Mouse (Mus musculus): Measurements from ENCODE around the gene Imp3.
"Not testable (repeated sequence)": the region's sequence is repeated elsewhere in the genome, so short reads cannot be mapped to it uniquely, and the experiment has no call there.

The Imp3 gene

DNA sequence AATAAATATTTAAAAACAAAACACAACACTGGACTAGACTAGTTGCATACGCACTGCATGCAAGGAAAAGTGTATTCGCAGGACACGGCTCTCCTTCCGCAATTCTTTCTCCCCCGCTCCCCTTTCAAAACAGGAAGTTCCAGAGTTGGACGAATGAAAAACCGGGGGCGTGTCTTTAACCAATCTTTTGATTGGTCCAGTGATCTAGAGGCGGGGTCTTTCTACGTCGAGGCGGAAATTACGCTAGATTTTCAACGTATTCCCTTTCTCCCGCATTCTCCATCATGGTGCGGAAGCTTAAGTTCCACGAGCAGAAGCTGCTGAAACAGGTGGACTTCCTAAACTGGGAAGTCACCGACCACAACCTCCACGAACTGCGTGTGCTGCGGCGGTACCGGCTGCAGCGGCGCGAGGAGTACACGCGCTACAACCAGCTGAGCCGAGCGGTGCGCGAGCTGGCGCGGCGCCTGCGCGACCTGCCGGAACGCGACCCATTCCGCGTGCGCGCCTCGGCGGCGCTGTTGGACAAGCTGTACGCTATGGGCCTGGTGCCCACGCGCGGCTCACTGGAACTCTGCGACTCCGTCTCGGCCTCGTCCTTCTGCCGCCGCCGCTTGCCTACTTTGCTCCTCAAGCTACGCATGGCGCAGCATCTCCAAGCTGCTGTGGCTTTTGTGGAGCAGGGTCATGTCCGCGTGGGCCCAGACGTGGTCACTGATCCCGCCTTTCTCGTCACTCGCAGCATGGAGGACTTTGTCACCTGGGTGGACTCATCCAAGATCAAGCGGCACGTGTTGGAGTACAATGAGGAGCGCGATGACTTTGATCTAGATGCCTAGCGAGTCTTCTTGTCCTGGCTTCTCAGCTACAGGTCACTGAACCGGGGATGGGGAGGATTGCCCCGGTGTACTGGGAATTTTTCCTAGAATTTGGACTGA is at the start of gene Imp3:
Gene Imp3, plus strand, starts transcription at position 253 of the 938 bp plus-strand sequence.
- DNase-seq = peak; percentile 98

DNA sequence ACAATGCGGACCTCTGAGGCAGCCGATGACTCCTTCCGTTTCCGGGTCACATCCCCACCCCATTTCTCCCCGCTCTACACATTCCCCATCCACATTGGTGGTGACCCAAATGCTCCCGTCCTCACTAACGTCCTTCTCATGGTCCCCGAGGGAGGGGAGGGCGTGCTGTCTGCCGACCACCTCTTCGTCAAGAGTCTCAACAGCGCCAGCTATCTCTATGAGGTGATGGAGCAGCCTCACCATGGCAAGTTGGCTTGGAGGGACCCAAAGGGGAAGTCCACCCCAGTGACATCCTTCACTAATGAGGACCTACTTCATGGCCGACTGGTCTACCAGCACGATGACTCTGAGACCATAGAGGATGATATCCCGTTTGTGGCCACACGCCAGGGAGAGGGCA is 49.7 kb upstream of the Imp3 start:
- DNase-seq = no peak

DNA sequence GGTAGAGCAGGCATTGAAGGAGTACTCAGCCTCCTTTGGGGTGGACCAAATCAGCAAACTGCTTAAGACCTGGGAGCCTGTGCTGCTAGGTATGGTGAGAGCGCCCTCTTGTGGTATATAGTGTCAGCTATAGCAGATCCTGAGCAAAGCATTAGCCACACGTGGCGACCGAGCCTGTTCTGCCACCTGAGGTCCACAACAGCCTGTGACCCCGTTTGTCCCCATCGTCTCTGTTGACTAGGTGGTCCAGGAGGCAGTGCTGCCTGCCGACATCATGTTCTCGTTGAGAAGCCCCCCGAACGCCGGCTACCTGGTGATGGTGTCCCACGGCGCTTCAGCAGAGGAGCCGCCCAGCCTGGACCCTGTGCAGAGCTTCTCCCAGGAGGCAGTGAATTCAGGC is 47.5 kb upstream of the Imp3 start:
- peak; percentile 90 for DNase-seq

DNA sequence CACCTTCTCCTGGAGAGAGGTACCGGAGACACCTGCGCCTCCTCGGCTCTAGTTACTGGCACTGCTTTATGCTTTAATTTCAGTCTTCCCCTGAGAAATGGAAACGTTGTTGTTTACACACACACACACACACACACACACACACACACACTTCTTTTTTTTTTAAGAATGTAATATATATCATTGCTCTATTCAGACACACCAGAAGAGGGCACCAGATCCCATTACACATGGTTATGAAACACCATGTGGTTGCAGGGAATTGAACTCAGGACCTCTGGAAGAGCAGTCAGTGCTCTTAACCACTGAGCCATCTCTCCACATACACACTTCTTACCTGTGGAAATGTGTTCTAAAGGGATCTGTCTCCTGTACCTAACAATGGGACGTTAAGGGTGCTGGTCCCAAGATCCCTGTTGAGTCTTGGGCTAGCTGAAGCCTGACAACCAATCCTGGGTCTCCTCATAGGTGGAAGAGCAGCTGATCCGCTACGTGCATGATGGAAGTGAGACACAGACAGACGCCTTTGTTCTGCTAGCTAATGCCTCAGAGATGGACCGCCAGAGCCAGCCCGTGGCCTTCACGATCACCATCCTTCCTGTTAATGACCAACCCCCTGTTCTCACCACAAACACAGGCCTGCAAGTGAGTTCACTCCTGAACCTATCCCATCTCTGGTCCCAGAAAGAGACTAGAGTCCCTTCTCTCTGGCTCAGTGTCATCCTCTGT is 46.6 kb upstream of the Imp3 start:
- no peak for DNase-seq

DNA sequence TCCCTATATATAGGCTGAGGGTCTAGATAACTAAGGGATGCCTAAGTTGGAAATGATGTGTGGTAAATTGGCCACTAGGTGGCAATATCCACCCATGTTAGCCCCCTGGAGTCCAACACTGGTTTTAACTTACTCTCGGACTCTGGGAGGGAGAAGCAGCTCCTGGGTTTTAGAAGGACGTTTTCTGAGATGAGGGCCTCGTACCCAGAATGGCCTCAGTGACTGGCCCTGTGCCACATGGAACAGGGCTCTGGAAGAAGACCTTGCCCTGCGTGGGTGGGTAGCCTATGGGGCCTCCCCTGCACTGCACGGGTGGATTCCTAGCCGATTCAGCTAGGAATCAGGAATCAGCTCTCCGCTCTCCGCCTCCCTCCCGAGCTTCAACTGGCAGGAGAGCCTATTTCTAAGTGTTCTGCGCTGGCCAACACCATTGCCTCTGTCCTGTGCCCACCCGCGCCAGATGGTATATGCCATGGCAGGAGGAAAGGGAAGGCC is 45.7 kb upstream of the Imp3 start:
- DNase-seq = peak; percentile 86

DNA sequence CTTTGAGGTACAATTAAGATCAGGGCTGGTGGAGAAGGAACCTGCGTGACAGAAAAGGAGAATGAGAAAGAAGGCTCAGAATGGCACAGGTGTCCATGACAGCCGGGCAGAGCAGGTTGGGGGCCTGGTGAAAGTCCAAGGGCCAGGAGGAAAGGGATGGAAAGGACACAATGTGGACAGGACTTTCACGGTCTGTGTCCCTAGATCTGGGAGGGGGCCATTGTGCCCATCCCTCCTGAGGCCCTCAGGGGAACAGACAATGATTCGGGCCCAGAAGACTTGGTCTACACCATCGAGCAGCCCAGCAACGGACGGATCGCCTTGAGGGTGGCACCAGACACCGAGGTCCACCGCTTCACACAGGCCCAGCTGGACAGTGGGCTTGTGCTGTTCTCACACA is 45.2 kb upstream of the Imp3 start:
- no peak for DNase-seq

DNA sequence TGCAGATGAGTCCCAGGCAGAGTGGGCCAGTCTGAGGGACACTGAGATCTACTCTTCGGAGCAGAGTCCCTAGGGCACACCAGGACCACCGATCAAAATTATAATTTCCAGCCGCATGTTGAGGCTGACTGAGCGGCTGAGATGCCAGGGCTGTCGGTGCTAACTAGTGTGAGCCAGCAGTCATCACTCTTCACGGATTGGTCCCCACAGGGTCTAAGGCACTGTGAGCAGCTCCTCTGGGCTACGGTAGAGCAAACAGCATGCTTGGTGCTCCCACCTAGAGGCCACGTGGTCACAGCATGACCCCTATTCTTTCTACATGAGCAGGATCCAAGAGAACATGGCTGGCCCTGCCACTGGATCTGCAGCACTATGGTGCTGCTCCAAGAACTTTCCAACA is 44.0 kb upstream of the Imp3 start:
- DNase-seq = no peak

DNA sequence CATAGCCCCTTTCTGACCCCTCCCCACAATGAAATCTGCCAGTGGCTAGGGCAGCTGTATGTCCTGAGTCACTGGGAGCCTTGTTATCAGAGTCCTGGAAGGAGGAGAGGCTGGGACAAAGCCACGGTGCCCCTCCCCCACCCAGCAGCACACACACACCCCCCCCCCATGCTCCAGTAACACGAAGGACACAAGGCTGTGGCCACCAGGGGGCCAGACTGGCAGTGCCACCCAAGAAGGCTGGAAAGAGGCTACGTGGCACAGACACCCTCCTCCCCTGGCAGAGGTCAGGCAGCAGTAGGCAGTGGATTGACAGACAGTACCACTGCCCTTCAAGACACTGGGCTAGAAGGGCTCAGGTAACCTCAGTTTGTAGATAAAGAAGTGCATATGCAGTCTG is 43.3 kb upstream of the Imp3 start:
- peak; percentile 73 for DNase-seq

DNA sequence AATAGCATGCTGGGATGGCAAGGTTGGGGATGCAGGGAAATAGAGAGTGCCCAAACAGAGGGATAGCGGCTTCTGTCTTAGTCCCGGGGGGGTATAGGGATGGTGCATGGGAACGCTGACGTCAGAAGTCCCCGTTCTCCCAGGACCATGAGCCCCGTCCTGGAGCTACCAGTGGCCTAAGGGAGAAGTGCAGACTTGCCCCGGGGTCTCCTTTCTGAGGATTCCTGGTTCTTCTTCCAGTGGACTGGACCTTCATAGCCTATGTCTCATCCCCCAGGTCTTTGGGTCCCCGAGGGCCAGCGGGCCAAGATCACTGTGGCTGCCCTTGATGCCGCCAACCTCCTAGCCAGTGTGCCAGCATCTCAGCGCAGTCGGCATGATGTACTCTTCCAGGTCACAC is 40.5 kb upstream of the Imp3 start:
- no peak for DNase-seq

DNA sequence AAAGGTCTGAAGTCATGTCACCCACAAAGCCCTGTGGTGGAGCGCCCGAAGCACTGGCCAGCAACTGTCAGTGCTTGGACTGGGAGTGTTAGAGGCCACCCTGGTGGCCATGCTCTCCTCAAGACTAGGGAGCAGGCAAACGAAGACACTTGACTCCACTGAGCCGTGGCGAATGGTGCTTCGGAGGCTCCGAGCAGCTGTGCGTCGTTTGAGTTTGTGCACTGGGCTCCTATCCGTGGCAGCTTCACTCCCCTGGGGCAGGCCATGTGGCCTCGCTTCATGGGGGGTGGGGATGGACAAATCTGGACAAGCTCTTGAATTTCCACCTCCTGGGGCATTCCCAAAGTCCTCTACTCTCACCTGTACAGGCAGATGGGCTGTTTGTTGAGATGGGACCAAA is 37.9 kb upstream of the Imp3 start:
- no peak for DNase-seq

DNA sequence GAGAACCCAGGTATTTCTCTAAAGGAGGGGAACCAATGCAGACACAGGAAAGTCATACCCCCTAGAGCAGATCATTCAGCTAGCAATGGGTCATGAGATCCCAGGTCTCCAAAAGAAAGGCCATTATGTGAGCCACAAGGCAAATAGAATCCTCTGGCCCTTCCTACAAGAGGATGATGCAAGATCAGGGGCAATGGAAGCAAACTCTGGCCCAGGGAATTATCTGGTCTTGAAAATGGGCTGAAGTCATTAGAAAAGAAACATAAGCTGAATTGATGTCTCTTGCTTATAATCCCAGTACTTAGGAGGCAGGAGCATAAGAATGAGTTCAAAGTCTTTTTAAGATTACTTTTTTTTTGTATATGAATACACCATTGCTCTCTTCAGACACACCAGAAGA is 37.2 kb upstream of the Imp3 start:
- DNase-seq = no peak

DNA sequence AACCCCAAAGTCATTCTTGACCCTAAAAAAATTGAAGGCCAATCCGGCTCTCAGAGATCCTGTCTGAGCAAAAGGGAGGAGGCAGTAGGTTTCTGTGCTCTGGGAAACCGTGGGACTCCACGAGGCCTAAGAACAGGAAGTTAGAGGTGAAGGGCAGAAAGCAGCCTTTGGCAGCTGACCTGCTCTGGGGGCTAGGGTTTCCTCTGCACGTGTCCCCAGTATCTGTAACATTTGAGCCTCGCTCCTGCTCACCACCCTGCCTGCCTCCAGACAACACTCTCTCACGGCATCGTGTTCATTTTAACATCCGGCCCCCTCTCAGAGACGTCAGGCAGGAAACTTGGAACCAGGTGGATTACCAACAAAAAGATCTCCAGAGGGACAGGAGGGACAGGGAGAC is 36.7 kb upstream of the Imp3 start:
- DNase-seq = peak; percentile 19

DNA sequence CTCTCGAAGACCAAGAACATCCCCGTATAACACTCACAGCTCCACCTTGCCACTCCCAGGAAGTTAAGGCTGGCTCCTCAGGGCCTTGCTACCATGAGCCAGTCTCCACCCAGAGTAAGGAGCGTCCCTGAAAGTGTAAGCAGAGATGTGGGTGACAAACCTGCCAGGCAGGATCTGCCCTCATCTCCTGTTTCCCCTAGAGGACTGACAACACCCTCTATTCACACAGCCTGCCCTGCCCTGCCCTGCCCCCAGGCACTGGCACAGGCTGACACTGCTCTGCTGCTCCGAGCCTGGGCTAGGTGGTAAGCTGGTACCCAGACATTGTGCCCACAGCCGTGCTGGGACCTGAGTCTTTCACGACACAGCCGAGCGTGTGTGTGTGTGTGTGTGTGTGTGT is 36.1 kb upstream of the Imp3 start:
- peak; percentile 60 for DNase-seq

DNA sequence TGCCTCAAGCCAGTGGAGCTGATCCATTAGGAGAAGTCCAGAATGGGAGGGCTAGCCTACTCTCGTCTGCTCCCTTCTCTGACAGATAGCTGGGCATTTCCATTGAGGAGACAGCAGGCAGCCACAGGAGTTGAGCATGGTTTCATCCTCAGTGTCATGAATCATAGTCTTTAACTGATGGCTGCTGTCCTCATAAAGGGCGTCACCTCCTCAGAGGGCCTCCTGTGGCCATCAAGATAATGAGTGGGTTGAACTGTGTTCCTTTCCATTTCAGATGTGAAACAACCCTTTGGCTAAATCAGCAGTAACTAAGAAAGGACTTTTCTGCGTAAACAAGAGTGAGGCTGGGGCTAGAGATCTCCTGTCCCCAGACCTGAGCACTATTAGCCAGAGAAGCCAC is 33.6 kb upstream of the Imp3 start:
- DNase-seq = no peak

DNA sequence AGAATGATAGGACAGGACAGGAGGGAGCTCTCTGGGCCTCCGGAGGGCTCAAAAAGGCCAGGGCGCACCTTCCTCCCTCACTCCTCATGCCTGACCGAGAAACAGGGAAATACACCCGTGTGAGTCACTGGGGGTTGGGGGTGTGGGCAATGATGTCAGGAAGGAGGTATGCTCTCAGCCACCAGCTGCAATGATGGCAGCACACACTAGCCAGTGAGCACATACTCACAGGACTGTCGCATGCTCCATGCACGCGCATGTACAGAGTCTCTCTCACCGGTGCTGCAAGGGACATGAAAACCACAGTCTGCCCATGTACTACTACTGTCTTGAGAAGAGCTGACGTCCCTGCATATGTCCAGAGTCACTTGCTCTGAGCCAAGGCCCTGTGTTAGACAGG is 29.7 kb upstream of the Imp3 start:
- DNase-seq = no peak

DNA sequence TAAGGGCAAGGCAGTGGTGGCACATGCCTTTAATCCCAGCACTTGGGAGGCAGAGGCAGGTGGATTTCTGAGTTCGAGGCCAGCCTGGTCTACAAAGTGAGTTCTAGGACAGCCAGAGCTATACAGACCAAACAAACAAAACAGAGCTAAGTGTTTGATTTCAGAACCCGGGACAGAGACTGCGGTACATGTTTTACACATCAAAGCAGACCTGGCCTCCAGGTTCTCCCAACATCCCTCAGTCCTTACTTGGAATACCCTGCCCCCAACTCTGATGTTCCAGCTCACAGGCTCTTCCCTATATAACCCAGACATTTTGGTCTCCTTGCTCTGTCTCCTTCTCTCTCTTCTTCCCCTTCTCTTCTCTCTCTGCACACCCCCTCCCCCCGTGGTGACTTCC is 27.3 kb upstream of the Imp3 start:
- not testable (repeated sequence) for DNase-seq

DNA sequence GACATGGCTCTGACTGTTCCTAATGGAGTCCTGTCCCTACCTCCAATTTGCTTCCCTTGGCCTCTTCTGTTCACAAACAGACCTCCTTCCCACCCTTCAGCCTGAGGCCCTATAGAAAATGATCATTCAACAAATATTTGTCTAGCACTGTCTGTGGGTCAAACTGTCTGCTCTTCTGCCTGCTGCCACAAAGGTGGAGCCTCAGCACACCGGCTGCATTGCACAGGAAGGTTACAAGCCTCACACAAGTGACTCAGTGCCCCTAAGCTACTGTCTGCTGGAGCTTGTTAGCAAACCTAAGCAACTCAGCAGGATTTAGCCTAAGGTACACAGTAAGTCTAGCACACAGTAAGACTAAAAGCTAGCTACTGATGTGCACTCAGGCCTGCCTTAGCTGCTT is 26.3 kb upstream of the Imp3 start:
- no peak for DNase-seq

DNA sequence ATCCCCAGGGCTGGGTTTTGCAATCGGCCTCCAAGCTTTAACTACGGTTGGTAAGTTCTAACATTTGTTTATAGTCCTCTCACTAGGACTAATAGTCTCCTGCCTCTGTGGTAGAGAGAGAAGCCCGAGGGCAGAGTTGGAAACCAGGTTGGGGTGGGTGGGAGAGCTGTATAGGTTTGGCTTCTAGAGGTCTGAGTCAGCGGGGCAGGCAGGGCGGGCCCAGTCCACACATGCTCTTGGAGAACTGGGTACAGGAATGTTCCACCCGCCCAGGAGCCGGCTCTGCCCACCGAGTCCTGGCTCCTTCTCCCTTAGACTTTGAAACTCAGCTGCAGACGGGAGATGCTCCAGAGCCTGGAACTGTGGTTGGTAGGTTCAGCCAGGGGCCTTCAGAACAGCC is 23.3 kb upstream of the Imp3 start:
- no peak for DNase-seq

DNA sequence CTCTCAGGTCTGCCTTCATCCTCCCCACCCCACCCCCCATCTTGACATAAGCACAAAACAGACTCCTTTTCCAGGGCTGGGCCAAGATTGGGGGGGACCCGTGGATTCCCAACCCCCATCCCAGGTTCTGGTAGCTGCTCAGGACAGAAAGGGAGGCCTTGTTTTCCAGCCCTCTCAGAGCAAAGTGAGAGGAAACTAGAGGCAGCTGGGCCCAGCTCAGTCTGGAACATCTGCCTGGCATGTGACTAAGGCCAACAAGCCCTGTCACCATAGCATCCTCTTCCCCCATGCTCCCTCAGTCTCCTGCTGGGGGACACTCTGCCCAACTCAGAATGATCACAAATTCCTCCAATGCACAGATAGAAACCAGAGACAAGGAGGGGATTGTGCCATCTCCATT is 22.2 kb upstream of the Imp3 start:
- peak; percentile 43 for DNase-seq

DNA sequence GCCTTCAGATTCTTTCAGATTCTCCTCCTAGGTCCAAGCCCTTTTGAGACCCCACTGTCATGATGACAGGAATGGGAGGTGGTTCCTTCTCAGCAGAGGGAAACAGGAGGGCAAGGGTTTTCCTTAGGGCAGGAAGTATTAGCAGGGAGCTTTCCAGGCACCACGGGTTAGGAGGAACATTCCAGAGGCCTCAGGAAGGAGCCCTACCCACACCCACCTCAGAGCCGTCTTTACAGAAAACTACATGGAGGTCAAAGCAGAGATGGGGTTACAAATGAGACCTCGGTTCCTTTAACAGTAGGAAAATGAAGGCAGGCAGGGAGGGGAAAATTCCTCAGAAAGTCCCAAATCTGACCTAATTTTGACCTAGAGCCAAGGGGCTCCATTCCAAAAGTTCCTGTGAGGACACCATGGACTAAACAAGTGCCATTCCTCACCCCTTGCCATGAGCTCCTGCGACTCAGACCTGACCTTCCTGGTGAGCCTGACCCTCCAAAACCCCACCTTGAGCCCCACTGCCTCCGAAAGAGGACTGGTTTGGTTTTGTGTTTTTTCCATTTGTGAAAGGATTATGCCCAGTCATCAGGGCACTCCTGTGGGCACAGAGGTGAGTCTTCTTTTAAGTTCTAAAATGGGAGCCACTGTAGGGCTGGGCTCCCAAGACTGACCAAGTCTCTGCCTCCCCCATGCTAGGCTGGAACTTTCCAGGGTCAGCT is 21.4 kb upstream of the Imp3 start:
- DNase-seq = peak; percentile 64

DNA sequence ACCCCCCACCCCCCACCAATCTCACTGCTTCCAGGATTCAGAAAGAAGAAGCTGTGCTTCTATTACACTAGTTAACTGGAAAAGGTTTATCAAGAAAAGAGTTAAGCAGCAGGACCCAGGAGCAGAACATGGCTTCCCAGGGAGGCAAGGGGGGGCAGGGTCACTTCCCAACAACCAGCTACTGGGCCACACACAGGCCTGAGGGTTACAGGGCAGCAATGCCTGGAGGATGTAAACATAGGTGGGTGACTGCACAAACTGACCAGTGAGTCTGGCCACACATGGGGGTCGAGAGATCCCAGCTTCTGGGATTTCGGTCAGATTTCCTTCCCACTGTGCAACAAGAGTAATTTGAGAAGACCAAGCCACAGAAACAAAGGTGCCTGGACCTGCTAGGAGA is 20.1 kb upstream of the Imp3 start:
- no peak for DNase-seq

DNA sequence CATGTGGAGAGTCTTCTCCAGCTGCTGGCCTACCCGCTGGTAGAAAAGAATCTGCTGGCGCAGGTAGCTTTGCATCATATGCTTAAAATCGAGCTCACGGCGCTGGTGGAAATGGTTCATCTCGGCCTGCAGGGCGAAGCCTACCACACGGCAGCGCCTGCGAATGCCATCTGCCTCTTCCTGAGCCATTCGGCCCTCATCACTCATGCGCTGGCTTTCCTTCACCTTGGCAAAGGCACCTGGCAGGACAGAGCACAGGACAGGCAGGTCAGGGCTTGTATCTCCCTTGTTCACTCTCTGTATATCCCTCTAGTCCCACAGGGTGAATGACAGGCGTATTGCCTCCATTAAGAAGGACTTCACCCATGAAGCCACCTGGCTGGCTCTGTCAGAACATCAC is 18.8 kb upstream of the Imp3 start:
- no peak for DNase-seq

DNA sequence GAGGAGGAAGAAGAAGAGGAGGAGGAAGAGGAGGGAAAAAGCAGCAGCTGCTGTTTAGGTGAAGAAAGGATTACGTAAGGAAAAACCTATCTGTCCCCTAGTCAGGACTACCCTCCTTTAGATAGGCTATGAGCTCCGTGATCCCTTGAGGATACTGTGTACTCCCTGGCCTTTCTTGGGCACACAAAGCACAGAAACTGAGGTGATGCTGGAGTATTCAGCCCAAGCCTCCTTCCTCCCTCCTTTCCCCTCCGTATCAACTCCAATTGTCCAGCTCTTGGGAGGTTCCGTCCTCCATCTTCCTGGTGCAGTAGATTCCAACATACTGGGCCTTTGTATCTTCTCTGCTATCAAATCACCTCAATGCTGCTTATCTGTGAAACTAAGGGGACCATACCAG is 14.5 kb upstream of the Imp3 start:
- DNase-seq = no peak

Measured in lung, postnatal 36 days (tissue).